8 mouse cellular contexts compared by ENCODE assay signal in the genomic region with DNA sequence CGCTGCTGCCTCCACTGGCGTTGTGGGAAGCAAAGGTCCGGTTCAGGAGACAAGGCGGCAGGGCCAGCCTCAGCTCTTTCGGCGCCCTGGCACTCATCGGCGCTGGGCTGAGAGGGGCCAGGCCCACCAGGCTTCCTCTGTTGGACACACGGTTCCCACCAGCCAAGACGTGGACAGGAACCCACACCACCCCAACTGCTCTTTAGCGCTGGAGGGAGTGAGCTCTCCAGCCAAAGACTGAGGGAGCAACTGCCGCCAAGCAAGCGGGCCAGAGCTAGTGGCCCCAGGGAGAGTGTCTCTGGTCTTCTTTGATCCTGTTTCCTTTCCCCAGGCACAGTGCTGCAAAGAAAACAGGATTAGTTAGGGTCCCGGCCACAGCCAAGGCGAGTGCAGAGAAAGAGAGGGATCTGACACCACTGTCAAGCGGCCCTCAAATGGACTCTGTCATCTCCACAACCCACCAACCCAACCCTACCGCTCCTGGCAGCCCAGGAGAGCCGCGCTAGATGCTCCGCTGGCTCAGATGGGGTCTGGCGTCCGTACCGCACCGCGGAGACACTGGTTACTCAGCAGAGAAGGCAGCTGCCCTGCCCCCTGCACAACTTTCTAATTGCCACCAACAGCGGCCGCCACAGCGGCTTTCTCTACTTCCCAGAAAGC. TPM values are rescaled to one million over a fixed set of nuclear protein-coding genes. Genes with fewer than 3 reads are reported as not detected.
DNase-seq lines count a peak whose midpoint lies in the region; ATAC-seq and TF ChIP-seq lines count a peak whose summit lies in the region.

No protein-coding gene starts in this region.

- WGBS in liver, postnatal 0 days (ENCODE audit: insufficient replicate concordance) = under 1% methylated on average over 28 of the region's 28 CpGs
- under 1% methylated on average over 28 of the region's 28 CpGs for whole genome bisulfite sequencing in embryonic facial prominence, embryonic 10.5 days
- under 1% methylated on average over 27 of the region's 28 CpGs for WGBS in hindbrain, embryonic 12.5 days
- WGBS in limb, embryonic 12.5 days = under 1% methylated on average over 28 of the region's 28 CpGs

- no peak overlapping the region for H3K9ac ChIP-seq in liver, postnatal 0 days (replicated peaks)
- H3K9ac ChIP-seq in hindbrain, embryonic 12.5 days = peak overlapping the region; percentile 70
- H3K9ac ChIP-seq in limb, embryonic 12.5 days (replicated peaks) = no peak overlapping the region

- H3K27ac ChIP-seq in liver, postnatal 0 days (ENCODE audit: low read depth) = no peak overlapping the region
- no peak overlapping the region for H3K27ac ChIP-seq in embryonic facial prominence, embryonic 10.5 days (replicated peaks)
- no peak overlapping the region for H3K27ac ChIP-seq in hindbrain, embryonic 12.5 days
- H3K27ac ChIP-seq in limb, embryonic 12.5 days = no peak overlapping the region

- ATAC-seq in liver, postnatal 0 days = no peak
- ATAC-seq in hindbrain, embryonic 12.5 days (ENCODE audit: low FRiP score) = peak; percentile 38; the same call in 1 of the 2 replicates
- no peak for ATAC-seq in limb, embryonic 12.5 days (ENCODE audit: insufficient number of reproducible peaks, insufficient read depth, low FRiP score, low TSS enrichment, low read depth)

- TF ChIP-seq CTCF in liver, postnatal 0 days (IDR thresholded peaks at IDR 0.05; ENCODE audit: low read depth) = no peak

- H3K4me3 ChIP-seq in liver, postnatal 0 days (ENCODE audit: low read depth, low read length) = no peak overlapping the region
- peak overlapping the region; percentile 64 for H3K4me3 ChIP-seq in embryonic facial prominence, embryonic 10.5 days
- peak overlapping the region; percentile 57 for H3K4me3 ChIP-seq in hindbrain, embryonic 12.5 days
- H3K4me3 ChIP-seq in limb, embryonic 12.5 days (replicated peaks) = peak overlapping the region; percentile 48

- H3K9me3 ChIP-seq in liver, postnatal 0 days (ENCODE audit: low read length) = no peaks in the 10 kb centered on the region
- no peaks in the 10 kb centered on the region for H3K9me3 ChIP-seq in embryonic facial prominence, embryonic 10.5 days
- no peaks in the 10 kb centered on the region for H3K9me3 ChIP-seq in hindbrain, embryonic 12.5 days (replicated peaks)
- no peaks in the 10 kb centered on the region for H3K9me3 ChIP-seq in limb, embryonic 12.5 days

- H3K4me1 ChIP-seq in liver, postnatal 0 days (ENCODE audit: insufficient read depth) = no peaks in the 10 kb centered on the region
- H3K4me1 ChIP-seq in embryonic facial prominence, embryonic 10.5 days = peaks cover 24% of the 10 kb centered on the region
- peaks cover 22% of the 10 kb centered on the region for H3K4me1 ChIP-seq in hindbrain, embryonic 12.5 days
- H3K4me1 ChIP-seq in limb, embryonic 12.5 days (replicated peaks) = peaks cover 22% of the 10 kb centered on the region

- DNase-seq in liver = peak; percentile 3
- DNase-seq in liver, postnatal 0 days = no peak
- peak; percentile 36 for DNase-seq in embryonic facial prominence, embryonic 10.5 days (ENCODE audit: low spot score)
- peak; percentile 40 for DNase-seq in right cerebral cortex, postnatal 14 days
- no peak for DNase-seq in adrenal gland, postnatal 10 days
- no peak for DNase-seq in adrenal gland, postnatal 25 days

- peaks cover 30% of the 10 kb centered on the region for H3K27me3 ChIP-seq in liver, postnatal 0 days (ENCODE audit: insufficient read depth, low read length)
- peaks cover 60% of the 10 kb centered on the region for H3K27me3 ChIP-seq in embryonic facial prominence, embryonic 10.5 days (replicated peaks; ENCODE audit: low read depth, poor library complexity, severe bottlenecking)
- peaks cover 36% of the 10 kb centered on the region for H3K27me3 ChIP-seq in hindbrain, embryonic 12.5 days
- peaks cover 62% of the 10 kb centered on the region for H3K27me3 ChIP-seq in limb, embryonic 12.5 days

- TF ChIP-seq EP300 in liver, postnatal 0 days (IDR thresholded peaks at IDR 0.05; ENCODE audit: low read depth) = no peak

- H3K4me2 ChIP-seq in liver, postnatal 0 days (ENCODE audit: low read depth, low read length) = no peak overlapping the region
- peak overlapping the region; percentile 96 for H3K4me2 ChIP-seq in hindbrain, embryonic 12.5 days (replicated peaks)
- peak overlapping the region; percentile 73 for H3K4me2 ChIP-seq in limb, embryonic 12.5 days

- no peaks in the 10 kb centered on the region for H3K36me3 ChIP-seq in liver, postnatal 0 days (replicated peaks; ENCODE audit: insufficient read depth, low read length)
- H3K36me3 ChIP-seq in embryonic facial prominence, embryonic 10.5 days (replicated peaks) = no peaks in the 10 kb centered on the region
- no peaks in the 10 kb centered on the region for H3K36me3 ChIP-seq in hindbrain, embryonic 12.5 days
- H3K36me3 ChIP-seq in limb, embryonic 12.5 days = no peaks in the 10 kb centered on the region

RNA-seq across cellular contexts. Expression of a gene that starts 1.3 kb away (rescaled TPM):
- polyA plus RNA-seq in liver, postnatal 0 days (2015; fragmentation: Nextera tagmentation; extraction: Ambion mirVana) = 0.09 TPM in 1 of 2 replicates, not detected in the other
- polyA plus RNA-seq in embryonic facial prominence, embryonic 10.5 days (2016; fragmentation: Nextera tagmentation; extraction: Ambion mirVana) = 0.24 and 0.25 TPM in 2 replicates
- polyA plus RNA-seq in hindbrain, embryonic 12.5 days (2016; fragmentation: Nextera tagmentation; extraction: Ambion mirVana) = 8.8 and 10.5 TPM in 2 replicates
- 0.81 and 0.95 TPM in 2 replicates for polyA plus RNA-seq in limb, embryonic 12.5 days (2016; fragmentation: Nextera tagmentation; extraction: Ambion mirVana)
- total RNA-seq in adrenal gland, postnatal 10 days (2021) = under 1 TPM; 0.12 to 0.15 TPM
- total RNA-seq in adrenal gland, postnatal 25 days (2021) = 0.06 TPM in 1 of 2 replicates, not detected in the other

Comparison
In these comparisons a context has a peak if more than half of its experiments do, and no peak if none do; other contexts are left out.
1. DNase-seq: peak in liver (single experiment), embryonic facial prominence, embryonic 10.5 days (single experiment) and right cerebral cortex, postnatal 14 days (single experiment); none in liver, postnatal 0 days (single experiment), adrenal gland, postnatal 10 days (single experiment) and adrenal gland, postnatal 25 days (single experiment).